Mouse (Mus musculus) brain, embryonic 14.5 days (tissue): ENCODE measurements around the gene Ryk.

Experiments
- CTCF ChIP-seq: fragments of 200-500 bp; IDR thresholded peaks from 2 replicates; pipeline ENCODE4 v1.5.1; 2012; ENCODE audit warnings: inconsistent platforms, mild to moderate bottlenecking, moderate library complexity, borderline replicate concordance; ENCODE audit not compliant: insufficient read depth, insufficient read length; ENCODE audit errors: extremely low read depth
- POLR2A ChIP-seq: fragments of 200-500 bp; IDR thresholded peaks from 2 replicates; pipeline ENCODE4 v1.6.1; 2012; ENCODE audit warnings: mild to moderate bottlenecking, inconsistent platforms, borderline replicate concordance; ENCODE audit not compliant: poor library complexity, insufficient read depth, insufficient read length, severe bottlenecking; ENCODE audit errors: extremely low read depth

DNA sequence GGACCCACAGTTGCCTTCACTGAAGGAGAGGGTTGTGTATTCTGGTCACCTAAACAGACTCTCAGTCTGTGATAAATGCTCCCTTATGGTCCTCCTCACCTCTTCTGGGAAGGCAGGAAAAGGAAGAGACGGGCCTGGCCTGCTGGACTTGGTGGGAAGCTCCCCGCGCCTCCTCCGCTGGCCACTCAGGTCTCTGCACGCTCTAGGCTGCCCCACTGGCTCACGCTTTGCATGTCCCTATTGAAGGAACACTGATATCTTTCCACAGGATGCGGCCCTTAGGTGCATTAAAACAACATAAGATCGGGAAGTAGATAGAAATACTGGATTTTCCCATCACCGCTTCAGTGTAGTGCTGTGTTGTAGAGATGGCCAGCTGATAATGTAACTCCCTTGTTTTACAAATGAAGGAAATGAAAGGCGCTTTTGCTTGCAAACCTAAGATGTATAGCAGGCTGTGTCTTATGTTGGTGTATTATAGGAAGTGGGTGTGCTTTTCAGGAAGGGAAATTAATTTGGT lies 77.9 kb downstream of the Ryk start:
- no peak for TF ChIP-seq CTCF
- TF ChIP-seq POLR2A, result no peak
